Mouse (Mus musculus) MEL (cell line): ENCODE measurements around the gene Mfsd4b3. TPM values are rescaled to one million over a fixed set of nuclear protein-coding genes. Genes with fewer than 3 reads are reported as not detected.
"Not testable (repeated sequence)": the region's sequence is repeated elsewhere in the genome, so short reads cannot be mapped to it uniquely, and the experiment has no call there.

Source experiments
- DNase-seq: peaks from one replicate; pipeline ENCODE4 v3.0.0; 2011; ENCODE audit warnings: low read depth, low spot score
- H3K27ac ChIP-seq: 2 replicates; pipeline ENCODE4 v1.5.1; 2012; ENCODE audit warnings: low read depth, mild to moderate bottlenecking, control low read depth, low read length, moderate library complexity; ENCODE audit not compliant: control insufficient read depth
- H3K27me3 ChIP-seq, 2 experiments: fragments of 150-350 bp in 1 of 2; sonication (generic) in 1 of 2; 2 replicates each; pipeline ENCODE4 v1.6.1; 2012; ENCODE audit warnings: low read length in 2 of 2, mild to moderate bottlenecking in 2 of 2, improper control_type of control experiment in 1 of 2, moderate library complexity in 1 of 2; ENCODE audit not compliant: insufficient read depth in 2 of 2, control insufficient read depth in 1 of 2
- H3K36me3 ChIP-seq, 2 experiments: 2 replicates each; pipeline ENCODE4 v1.6.1; 2012 to 2014; ENCODE audit warnings: low read length in 2 of 2, improper control_type of control experiment in 1 of 2, inconsistent platforms in 1 of 2, mild to moderate bottlenecking in 1 of 2; ENCODE audit not compliant: insufficient read depth in 2 of 2, control insufficient read depth in 1 of 2
- H3K4me1 ChIP-seq, 2 experiments: fragments of 150-350 bp in 1 of 2; sonication (generic) in 1 of 2; 2 replicates each; pipeline ENCODE4 v1.6.1; 2012; ENCODE audit warnings: low read length in 2 of 2, improper control_type of control experiment in 1 of 2, mild to moderate bottlenecking in 1 of 2; ENCODE audit not compliant: insufficient read depth in 2 of 2, control insufficient read depth in 1 of 2
- H3K4me3 ChIP-seq, 2 experiments: fragments of 150-350 bp in 1 of 2; sonication (generic) in 1 of 2; 2 replicates each; pipeline ENCODE4 v1.5.1; 2012; ENCODE audit warnings: low read depth in 2 of 2, low read length in 2 of 2, mild to moderate bottlenecking in 2 of 2, moderate library complexity in 2 of 2, control low read depth in 1 of 2, improper control_type of control experiment in 1 of 2; ENCODE audit not compliant: control insufficient read depth in 1 of 2, insufficient read depth in 1 of 2
- H3K79me2 ChIP-seq: 2 replicates; pipeline ENCODE4 v1.6.1; 2012; ENCODE audit warnings: mild to moderate bottlenecking, low read length, moderate library complexity; ENCODE audit not compliant: control insufficient read depth, poor library complexity, insufficient read depth
- H3K9ac ChIP-seq: 2 replicates; pipeline ENCODE4 v1.6.1; 2012; ENCODE audit warnings: low read depth, mild to moderate bottlenecking, control low read depth, low read length, moderate library complexity; ENCODE audit not compliant: control insufficient read depth, poor library complexity, severe bottlenecking
- H3K9me3 ChIP-seq: fragments of 150-350 bp; sonication (generic); replicated peaks from 2 replicates; pipeline ENCODE4 v1.6.1; 2012; ENCODE audit warnings: mild to moderate bottlenecking, low read length, improper control_type of control experiment, moderate library complexity; ENCODE audit not compliant: insufficient read depth
- CHD1 ChIP-seq: IDR thresholded peaks from 2 replicates; pipeline ENCODE4 v1.6.1; 2012; ENCODE audit warnings: low read depth, mild to moderate bottlenecking, inconsistent platforms, low read length, improper control_type of control experiment
- CHD2 ChIP-seq: IDR thresholded peaks from 2 replicates; pipeline ENCODE4 v1.6.1; 2011; ENCODE audit warnings: low read length, improper control_type of control experiment
- ELF1 ChIP-seq: IDR thresholded peaks from 2 replicates; pipeline ENCODE4 v1.6.1; 2014; ENCODE audit warnings: low read depth, mild to moderate bottlenecking, inconsistent platforms, low read length, improper control_type of control experiment, moderate library complexity
- EP300 ChIP-seq, 2 experiments: IDR thresholded peaks; 2 replicates each; pipeline ENCODE4 v1.6.1; 2011; ENCODE audit warnings: improper control_type of control experiment in 2 of 2, low read length in 2 of 2, low read depth in 1 of 2, mild to moderate bottlenecking in 1 of 2
- ETS1 ChIP-seq: IDR thresholded peaks from 2 replicates; pipeline ENCODE4 v1.6.1; 2012; ENCODE audit warnings: low read depth, mild to moderate bottlenecking, inconsistent platforms, low read length, improper control_type of control experiment, moderate library complexity
- JUND ChIP-seq: IDR thresholded peaks from 2 replicates; pipeline ENCODE4 v1.6.1; 2011; ENCODE audit warnings: low read depth, mild to moderate bottlenecking, improper control_type of control experiment, low read length
- MAFK ChIP-seq: IDR thresholded peaks from 2 replicates; pipeline ENCODE4 v1.6.1; 2011; ENCODE audit warnings: low read depth, mild to moderate bottlenecking, low read length, improper control_type of control experiment, borderline replicate concordance
- MAZ ChIP-seq: IDR thresholded peaks from 2 replicates; pipeline ENCODE4 v1.6.1; 2012; ENCODE audit warnings: low read depth, mild to moderate bottlenecking, inconsistent platforms, low read length, improper control_type of control experiment
- MEF2A ChIP-seq: IDR thresholded peaks from 2 replicates; pipeline ENCODE4 v1.6.1; 2014; ENCODE audit warnings: low read depth, mild to moderate bottlenecking, inconsistent platforms, low read length, improper control_type of control experiment; ENCODE audit not compliant: poor library complexity, insufficient replicate concordance, severe bottlenecking; ENCODE audit errors: extremely low read depth
- MXI1 ChIP-seq: IDR thresholded peaks from 2 replicates; pipeline ENCODE4 v1.6.1; 2011; ENCODE audit warnings: mild to moderate bottlenecking, low read depth, low read length, improper control_type of control experiment
- MYC ChIP-seq: IDR thresholded peaks from 2 replicates; pipeline ENCODE4 v1.6.1; 2011; ENCODE audit warnings: low read depth, mild to moderate bottlenecking, low read length, improper control_type of control experiment, moderate library complexity
- NELFE ChIP-seq: IDR thresholded peaks from 2 replicates; pipeline ENCODE4 v1.6.1; 2011; ENCODE audit warnings: low read depth, low read length, improper control_type of control experiment
- TBP ChIP-seq: IDR thresholded peaks from 2 replicates; pipeline ENCODE4 v1.8.0; 2011; ENCODE audit warnings: low read depth, low read length, improper control_type of control experiment
- TCF12 ChIP-seq: IDR thresholded peaks from 2 replicates; pipeline ENCODE4 v1.6.1; 2014; ENCODE audit warnings: low read depth, mild to moderate bottlenecking, inconsistent platforms, low read length, improper control_type of control experiment, moderate library complexity
- UBTF ChIP-seq: IDR thresholded peaks from 2 replicates; pipeline ENCODE4 v1.6.1; 2012; ENCODE audit warnings: low read depth, mild to moderate bottlenecking, inconsistent platforms, low read length, improper control_type of control experiment, moderate library complexity, borderline replicate concordance; ENCODE audit not compliant: insufficient read depth
- USF1 ChIP-seq: IDR thresholded peaks from 2 replicates; pipeline ENCODE4 v1.6.1; 2014; ENCODE audit warnings: low read depth, mild to moderate bottlenecking, inconsistent platforms, low read length, improper control_type of control experiment, moderate library complexity
- USF2 ChIP-seq, 2 experiments: IDR thresholded peaks; 2 replicates each; pipeline ENCODE4 v1.6.1; 2011 to 2012; ENCODE audit warnings: improper control_type of control experiment in 2 of 2, low read length in 2 of 2, borderline replicate concordance in 1 of 2, inconsistent platforms in 1 of 2, low read depth in 1 of 2, mild to moderate bottlenecking in 1 of 2; ENCODE audit not compliant: insufficient read depth in 1 of 2
- ZKSCAN1 ChIP-seq: IDR thresholded peaks from 2 replicates; pipeline ENCODE4 v1.6.1; 2012; ENCODE audit warnings: low read depth, mild to moderate bottlenecking, inconsistent platforms, low read length, improper control_type of control experiment, moderate library complexity
- ZNF384 ChIP-seq: IDR thresholded peaks from 2 replicates; pipeline ENCODE4 v1.6.1; 2012; ENCODE audit warnings: low read depth, mild to moderate bottlenecking, inconsistent platforms, low read length, improper control_type of control experiment
- polyA plus RNA-seq, 2 experiments: library from polyadenylated mRNA; stranded (reverse) in 1 of 2; unstranded in 1 of 2; fragments of >175 nt in 1 of 2; fragments of >200 nt in 1 of 2; gene quantifications; 2 replicates each; pipeline versions ENCODE4 v1.2.1 to v1.2.4; 2012; ENCODE audit warnings: low replicate concordance in 2 of 2, low read depth in 1 of 2; ENCODE audit not compliant: insufficient read length in 2 of 2, insufficient read depth in 1 of 2, missing spikeins in 1 of 2
- total RNA-seq: library from RNA; depleted of rRNA; stranded (reverse); fragments of 300-350 nt; gene quantifications from 2 replicates; pipeline ENCODE4 v1.2.3, GENCODE M21; 2012

Mfsd4b3 gene
- total and polyA plus RNA-seq, 3 experiments: not detected

DNA sequence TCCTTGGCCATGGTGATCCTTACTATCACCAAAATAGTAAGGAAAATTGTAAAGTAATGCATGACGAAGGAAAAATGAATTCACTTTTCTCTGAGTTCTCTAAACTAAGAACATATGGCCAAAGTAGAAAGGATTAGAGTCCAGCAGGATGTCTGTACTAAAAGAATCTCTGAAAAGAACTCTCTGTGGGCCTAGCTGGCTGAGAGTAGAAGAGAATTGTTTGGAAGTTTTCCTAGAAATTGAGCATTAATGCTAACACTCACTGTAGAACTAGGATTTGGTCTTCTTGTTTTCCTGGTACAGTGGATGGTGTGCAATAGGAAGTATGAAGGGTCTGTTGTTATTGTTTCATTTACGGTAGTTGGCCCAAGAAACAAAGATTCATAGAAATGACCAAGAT, 4.8 kb downstream of the Mfsd4b3 start:
- no peaks in the 10 kb centered on the region for H3K4me1 ChIP-seq
- DNase-seq: no peak
- H3K27ac ChIP-seq: no peak overlapping the region
- H3K4me3 ChIP-seq: no peak overlapping the region
- no peak overlapping the region for H3K9ac ChIP-seq
- no peaks in the 10 kb centered on the region for H3K9me3 ChIP-seq
- peaks cover 0 to 1% of the 10 kb centered on the region in 2 experiments; a peak in 1 of 4 replicates for H3K27me3 ChIP-seq
- no peaks in the 10 kb centered on the region for H3K36me3 ChIP-seq
- TF ChIP-seq JUND (no peak), MAFK (no peak), ZKSCAN1 (no peak), ELF1 (no peak), MAZ (no peak), EP300 (IDR thresholded peaks at IDR 0.05; ENCODE audit: low read depth in 1 of 2, low read length in 2 of 2) (no peak), ZNF384 (no peak), CHD1 (no peak), TBP (no peak), NELFE (no peak), USF1 (no peak), ETS1 (no peak), MXI1 (no peak), CHD2 (no peak), TCF12 (no peak), MYC (no peak), USF2 (IDR thresholded peaks at IDR 0.05; ENCODE audit: borderline replicate concordance in 1 of 2, insufficient read depth in 1 of 2, low read depth in 1 of 2, low read length in 2 of 2) (no peak), MEF2A (no peak)
- H3K79me2 ChIP-seq: no peaks in the 10 kb centered on the region

DNA sequence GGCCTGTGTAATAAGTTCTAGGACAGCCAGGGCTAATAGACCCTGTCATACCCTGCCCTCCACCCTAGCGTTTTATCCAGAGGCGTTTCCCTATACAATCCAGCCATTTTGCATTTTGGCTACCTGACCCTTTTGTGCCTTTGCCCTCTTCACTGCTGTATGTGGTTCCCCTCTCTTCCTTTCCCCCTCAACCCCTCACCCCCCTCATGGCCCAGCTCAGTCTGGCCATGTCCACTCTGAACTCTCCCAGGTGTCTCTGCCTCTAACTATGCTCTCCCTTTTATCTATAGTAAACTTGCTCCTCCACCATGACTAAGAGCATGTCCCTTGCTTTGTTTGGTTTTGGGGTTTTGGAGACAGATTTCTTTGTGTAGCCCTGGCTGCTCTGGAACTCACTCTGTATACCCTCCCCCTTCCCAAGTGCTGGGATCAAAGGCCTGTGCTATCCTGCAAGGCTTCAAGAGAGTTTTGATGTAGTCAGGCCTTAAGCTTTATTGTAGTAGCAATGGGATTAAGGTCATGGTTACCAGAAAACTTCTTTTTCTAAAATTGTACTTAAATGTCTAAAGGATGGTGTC, 10.5 kb downstream of the Mfsd4b3 start:
- H3K4me1 ChIP-seq: no peaks in the 10 kb centered on the region
- TF ChIP-seq UBTF: no peak
- H3K9ac ChIP-seq: no peak overlapping the region
- no peaks in the 10 kb centered on the region for H3K9me3 ChIP-seq
- H3K4me3 ChIP-seq: no peak overlapping the region
- H3K79me2 ChIP-seq: no peaks in the 10 kb centered on the region
- no peak for DNase-seq
- H3K36me3 ChIP-seq: no peaks in the 10 kb centered on the region
- H3K27ac ChIP-seq: no peak overlapping the region
- peaks cover 0 to 2% of the 10 kb centered on the region in 2 experiments; a peak in 1 of 4 replicates for H3K27me3 ChIP-seq

DNA sequence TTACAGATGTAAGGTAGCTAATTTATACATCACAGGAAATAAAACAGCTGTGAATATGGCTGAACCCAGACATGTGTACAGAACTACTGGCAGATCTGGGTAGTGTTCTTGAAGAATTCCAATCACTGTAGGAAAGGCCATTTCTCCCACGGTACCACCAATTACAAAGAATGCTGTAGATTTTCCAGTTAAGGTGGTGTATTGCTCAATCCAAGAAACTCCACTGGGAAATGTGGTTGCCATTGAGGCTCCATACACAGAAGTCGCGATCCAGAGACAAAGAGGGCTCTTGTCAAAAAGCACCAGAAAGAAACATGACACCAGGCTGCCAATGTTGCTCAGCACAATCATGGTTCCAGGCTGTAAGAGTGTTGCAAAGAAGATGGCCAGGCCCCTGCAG, 12.8 kb downstream of the Mfsd4b3 start:
- not testable (repeated sequence) for H3K27ac ChIP-seq, H3K27me3 ChIP-seq, H3K9me3 ChIP-seq, H3K9ac ChIP-seq, H3K79me2 ChIP-seq, H3K4me1 ChIP-seq, DNase-seq, H3K36me3 ChIP-seq, H3K4me3 ChIP-seq
